Mouse (Mus musculus) CH12.LX (cell line): ENCODE results near the gene Slc31a1. TPM values are rescaled to one million over a fixed set of nuclear protein-coding genes. Genes with fewer than 3 reads are reported as not detected.

Source experiments
- DNase-seq: peaks from one replicate; pipeline ENCODE4 v3.0.0-alpha.2; 2013; ENCODE audit errors: extremely low read depth
- H3K27ac ChIP-seq: 2 replicates; pipeline ENCODE4 v1.5.1; 2012; ENCODE audit warnings: low read depth, mild to moderate bottlenecking, control low read depth, moderate library complexity; ENCODE audit not compliant: insufficient read depth
- H3K27me3 ChIP-seq: replicated peaks from 2 replicates; pipeline ENCODE3; 2012; ENCODE audit warnings: inconsistent platforms
- H3K36me3 ChIP-seq, 2 experiments: replicated peaks in 1 of 2; 2 replicates each; pipeline versions ENCODE3 to v1.6.1; 2012; ENCODE audit warnings: inconsistent platforms in 1 of 2, low read length in 1 of 2, mild to moderate bottlenecking in 1 of 2, mixed read lengths in 1 of 2, moderate library complexity in 1 of 2; ENCODE audit not compliant: control insufficient read depth in 1 of 2, insufficient read depth in 1 of 2
- H3K4me1 ChIP-seq, 2 experiments: 2 replicates each; pipeline ENCODE4 v1.6.1; 2012; ENCODE audit warnings: inconsistent platforms in 1 of 2, moderate library complexity in 1 of 2; ENCODE audit not compliant: insufficient read depth in 2 of 2, control insufficient read depth in 1 of 2
- H3K4me2 ChIP-seq: 2 replicates; pipeline ENCODE4 v1.6.1; 2012; ENCODE audit warnings: low read depth, mild to moderate bottlenecking, control low read depth; ENCODE audit not compliant: poor library complexity, insufficient read depth, severe bottlenecking
- H3K4me3 ChIP-seq, 3 experiments: fragments of 150-350 bp in 1 of 3; sonication (generic) in 1 of 3; replicated peaks in 1 of 3; 2 replicates each; pipeline versions ENCODE3 to v1.5.1; 2011 to 2012; ENCODE audit warnings: low read depth in 2 of 3, low read length in 2 of 3, mild to moderate bottlenecking in 2 of 3, moderate library complexity in 2 of 3, control low read depth in 1 of 3, improper control_type of control experiment in 1 of 3, inconsistent platforms in 1 of 3, mixed read lengths in 1 of 3; ENCODE audit not compliant: poor library complexity in 1 of 3
- H3K79me2 ChIP-seq: replicated peaks from 2 replicates; pipeline ENCODE4 v1.6.1; 2012; ENCODE audit warnings: mild to moderate bottlenecking, moderate library complexity; ENCODE audit not compliant: control insufficient read depth, poor library complexity, insufficient read depth, severe bottlenecking; ENCODE audit errors: extremely low read depth
- H3K9ac ChIP-seq: 2 replicates; pipeline ENCODE4 v1.6.1; 2012; ENCODE audit warnings: low read depth, mild to moderate bottlenecking, control low read depth, moderate library complexity; ENCODE audit not compliant: insufficient read depth
- H3K9me3 ChIP-seq: replicated peaks from 2 replicates; pipeline ENCODE3; 2012; ENCODE audit warnings: low read length, inconsistent platforms, mixed read lengths
- BHLHE40 ChIP-seq: IDR thresholded peaks from 2 replicates; pipeline ENCODE4 v1.6.1; 2011; ENCODE audit warnings: mild to moderate bottlenecking, low read depth, low read length, improper control_type of control experiment
- CTCF ChIP-seq, 2 experiments: IDR thresholded peaks in 1 of 2; conservative IDR thresholded peaks in 1 of 2; 2 replicates each; pipeline ENCODE4 v1.5.1; 2011 to 2012; ENCODE audit warnings: low read depth in 2 of 2, low read length in 2 of 2, improper control_type of control experiment in 1 of 2, inconsistent platforms in 1 of 2, mild to moderate bottlenecking in 1 of 2, moderate library complexity in 1 of 2
- E2F4 ChIP-seq: IDR thresholded peaks from 2 replicates; pipeline ENCODE4 v1.6.1; 2011; ENCODE audit warnings: low read depth, low read length, improper control_type of control experiment; ENCODE audit not compliant: insufficient replicate concordance
- EP300 ChIP-seq: IDR thresholded peaks from 2 replicates; pipeline ENCODE4 v1.6.1; 2011; ENCODE audit warnings: low read length, improper control_type of control experiment
- ETS1 ChIP-seq: conservative IDR thresholded peaks from 2 replicates; pipeline ENCODE4 v1.6.1; 2012; ENCODE audit warnings: low read depth, mild to moderate bottlenecking, inconsistent platforms, low read length, improper control_type of control experiment, moderate library complexity
- IRF4 ChIP-seq: IDR thresholded peaks from 2 replicates; pipeline ENCODE4 v1.6.1; 2014; ENCODE audit warnings: low read depth, mild to moderate bottlenecking, inconsistent platforms, low read length, improper control_type of control experiment
- JUND ChIP-seq: conservative IDR thresholded peaks from 2 replicates; pipeline ENCODE4 v1.6.1; 2011; ENCODE audit warnings: low read depth, low read length, improper control_type of control experiment
- MAX ChIP-seq: IDR thresholded peaks from 2 replicates; pipeline ENCODE4 v1.6.1; 2011; ENCODE audit warnings: low read length, improper control_type of control experiment
- MAZ ChIP-seq: IDR thresholded peaks from 2 replicates; pipeline ENCODE4 v1.6.1; 2012; ENCODE audit warnings: low read depth, mild to moderate bottlenecking, inconsistent platforms, low read length, improper control_type of control experiment, moderate library complexity
- MXI1 ChIP-seq: IDR thresholded peaks from 2 replicates; pipeline ENCODE4 v1.6.1; 2011; ENCODE audit warnings: mild to moderate bottlenecking, low read depth, low read length, improper control_type of control experiment
- MYC ChIP-seq: IDR thresholded peaks from 2 replicates; pipeline ENCODE4 v1.6.1; 2011; ENCODE audit warnings: low read depth, mild to moderate bottlenecking, improper control_type of control experiment, low read length
- NELFE ChIP-seq: IDR thresholded peaks from 2 replicates; pipeline ENCODE4 v1.6.1; 2011; ENCODE audit warnings: low read depth, low read length, improper control_type of control experiment
- PAX5 ChIP-seq: IDR thresholded peaks from 2 replicates; pipeline ENCODE4 v1.6.1; 2012; ENCODE audit warnings: low read length, inconsistent platforms, mixed read lengths
- RCOR1 ChIP-seq: conservative IDR thresholded peaks from 2 replicates; pipeline ENCODE4 v1.6.1; 2012; ENCODE audit warnings: low read depth, mild to moderate bottlenecking, inconsistent platforms, low read length, improper control_type of control experiment
- SIN3A ChIP-seq: IDR thresholded peaks from 2 replicates; pipeline ENCODE4 v1.6.1; 2012; ENCODE audit warnings: low read length, improper control_type of control experiment, inconsistent platforms
- SMC3 ChIP-seq: IDR thresholded peaks from 2 replicates; pipeline ENCODE4 v1.6.1; 2011; ENCODE audit warnings: low read depth, low read length, improper control_type of control experiment
- TBP ChIP-seq: conservative IDR thresholded peaks from 2 replicates; pipeline ENCODE4 v1.6.1; 2011; ENCODE audit warnings: low read depth, low read length, improper control_type of control experiment
- TCF12 ChIP-seq: IDR thresholded peaks from 2 replicates; pipeline ENCODE4 v1.6.1; 2014; ENCODE audit warnings: low read depth, mild to moderate bottlenecking, inconsistent platforms, low read length, improper control_type of control experiment
- dilution Hi-C: fragments of 300-500 bp; cut with MboI; formaldehyde crosslinking; loops from 2 replicates; pipeline ENCODE4 v1.14.3; 2020; ENCODE audit warnings: low sequenced_read_pairs; ENCODE audit not compliant: extremely low pct_unique_long_range_greater_than_20kb, extremely low pct_ligation_motif_present
- in situ Hi-C: fragments of 300-500 bp; cut with MboI; formaldehyde crosslinking; loops from 3 replicates; pipeline ENCODE4 v1.14.3; 2019; ENCODE audit warnings: low sequenced_read_pairs, low pct_ligation_motif_present, low pct_unique_long_range_greater_than_20kb, mixed read lengths
- polyA plus RNA-seq: library from polyadenylated mRNA; unstranded; fragments of >175 nt; gene quantifications from 2 replicates; pipeline ENCODE4 v1.2.1, GENCODE M21; 2012; ENCODE audit warnings: low read depth; ENCODE audit not compliant: insufficient read length
- total RNA-seq, 2 experiments: library from RNA; depleted of rRNA; stranded (reverse); fragments of 300-350 nt in 1 of 2; fragments of >200 nt in 1 of 2; gene quantifications; 2 replicates each; pipeline ENCODE4 v1.2.3; 2012 to 2014

Gene Slc31a1
- total and polyA plus RNA-seq, 3 experiments = 14.0 to 32.5 (median 19.7) TPM

GRCm38 (mm10) chr4:62369091-62369490 lies 8.6 kb downstream of the Slc31a1 start:
- DNase-seq = no peak
- no peak overlapping the region for H3K4me2 ChIP-seq
- H3K4me3 ChIP-seq = no peak overlapping the region
- in situ Hi-C loops (no loop called here), dilution Hi-C loops (no loop called here)
- H3K9me3 ChIP-seq = no peaks in the 10 kb centered on the region
- no peak overlapping the region for H3K27ac ChIP-seq
- peaks cover 0 to 15% of the 10 kb centered on the region in 2 experiments; a peak in 2 of 4 replicates for H3K4me1 ChIP-seq
- no peaks in the 10 kb centered on the region for H3K27me3 ChIP-seq
- TF ChIP-seq RCOR1 (no peak), MAX (no peak), E2F4 (no peak), MYC (no peak), BHLHE40 (no peak), ETS1 (no peak), PAX5 (no peak), TCF12 (no peak), TBP (no peak), MAZ (no peak), JUND (no peak), SMC3 (no peak), SIN3A (no peak)
- peaks cover 0 to 29% of the 10 kb centered on the region in 2 experiments for H3K36me3 ChIP-seq
- peaks cover 2% of the 10 kb centered on the region for H3K79me2 ChIP-seq
- no peak overlapping the region for H3K9ac ChIP-seq

GRCm38 (mm10) chr4:62372410-62372809 lies 11.9 kb downstream of the Slc31a1 start:
- no peak overlapping the region for H3K9ac ChIP-seq
- no peak overlapping the region for H3K4me3 ChIP-seq
- in situ Hi-C loops = no loop called here
- H3K36me3 ChIP-seq = peaks cover 0 to 24% of the 10 kb centered on the region in 2 experiments
- no peak for DNase-seq
- peaks cover 0 to 16% of the 10 kb centered on the region in 2 experiments; a peak in 2 of 4 replicates for H3K4me1 ChIP-seq
- no peak overlapping the region for H3K4me2 ChIP-seq
- H3K79me2 ChIP-seq = peaks cover 5% of the 10 kb centered on the region
- dilution Hi-C loops = no loop called here
- no peaks in the 10 kb centered on the region for H3K9me3 ChIP-seq
- H3K27ac ChIP-seq = no peak overlapping the region
- TF ChIP-seq MXI1 = no peak
- H3K27me3 ChIP-seq = no peaks in the 10 kb centered on the region

GRCm38 (mm10) chr4:62372818-62373520 lies 12.4 kb downstream of the Slc31a1 start:
- H3K27ac ChIP-seq = no peak overlapping the region
- in situ Hi-C loops (no loop called here), dilution Hi-C loops (no loop called here)
- H3K27me3 ChIP-seq = no peaks in the 10 kb centered on the region
- H3K36me3 ChIP-seq = peaks cover 0 to 19% of the 10 kb centered on the region in 2 experiments
- peaks cover 0 to 11% of the 10 kb centered on the region in 2 experiments; a peak in 2 of 4 replicates for H3K4me1 ChIP-seq
- no peak overlapping the region for H3K4me3 ChIP-seq
- no peak for DNase-seq
- H3K9me3 ChIP-seq = no peaks in the 10 kb centered on the region
- H3K9ac ChIP-seq = no peak overlapping the region
- TF ChIP-seq NELFE (no peak), EP300 (no peak), SIN3A (no peak), CTCF (conservative IDR thresholded peaks at IDR 0.05 in 1 of 2, IDR thresholded peaks at IDR 0.05 in 1 of 2; ENCODE audit: low read depth in 2 of 2, low read length in 2 of 2) (no peak), BHLHE40 (no peak), IRF4 (no peak)
- H3K79me2 ChIP-seq = peaks cover 5% of the 10 kb centered on the region
- no peak overlapping the region for H3K4me2 ChIP-seq
